Mouse (Mus musculus) thymus, adult 2 months (tissue): ENCODE data around the gene Rfx1.

ENCODE experiments used
- CTCF ChIP-seq: fragments of 200-500 bp; IDR thresholded peaks from 2 replicates; pipeline ENCODE4 v1.5.1; 2012; ENCODE audit warnings: mild to moderate bottlenecking, control low read depth, low read length, moderate library complexity, borderline replicate concordance; ENCODE audit not compliant: control insufficient read depth, poor library complexity, insufficient read depth; ENCODE audit errors: extremely low read depth
- POLR2A ChIP-seq: fragments of 200-500 bp; IDR thresholded peaks from 2 replicates; pipeline ENCODE4 v1.6.1; 2012; ENCODE audit warnings: mild to moderate bottlenecking, low read length, control low read depth, moderate library complexity; ENCODE audit not compliant: control insufficient read depth, poor library complexity, insufficient read depth; ENCODE audit errors: extremely low read depth

GRCm38 (mm10) chr8:84068316-84069035, 1.8 kb downstream of the Rfx1 start:
- TF ChIP-seq POLR2A (no peak), CTCF (no peak)
